Mouse (Mus musculus) MEL (cell line): ENCODE data around the gene Erbin. TPM values are rescaled to one million over a fixed set of nuclear protein-coding genes. Genes with fewer than 3 reads are reported as not detected.

Experiments used
- DNase-seq: peaks from one replicate; pipeline ENCODE4 v3.0.0; 2011; ENCODE audit warnings: low read depth, low spot score
- H3K27ac ChIP-seq: 2 replicates; pipeline ENCODE4 v1.5.1; 2012; ENCODE audit warnings: low read depth, mild to moderate bottlenecking, control low read depth, low read length, moderate library complexity; ENCODE audit not compliant: control insufficient read depth
- H3K27me3 ChIP-seq, 2 experiments: fragments of 150-350 bp in 1 of 2; sonication (generic) in 1 of 2; 2 replicates each; pipeline ENCODE4 v1.6.1; 2012; ENCODE audit warnings: low read length in 2 of 2, mild to moderate bottlenecking in 2 of 2, improper control_type of control experiment in 1 of 2, moderate library complexity in 1 of 2; ENCODE audit not compliant: insufficient read depth in 2 of 2, control insufficient read depth in 1 of 2
- H3K36me3 ChIP-seq, 2 experiments: 2 replicates each; pipeline ENCODE4 v1.6.1; 2012 to 2014; ENCODE audit warnings: low read length in 2 of 2, improper control_type of control experiment in 1 of 2, inconsistent platforms in 1 of 2, mild to moderate bottlenecking in 1 of 2; ENCODE audit not compliant: insufficient read depth in 2 of 2, control insufficient read depth in 1 of 2
- H3K4me1 ChIP-seq, 2 experiments: fragments of 150-350 bp in 1 of 2; sonication (generic) in 1 of 2; 2 replicates each; pipeline ENCODE4 v1.6.1; 2012; ENCODE audit warnings: low read length in 2 of 2, improper control_type of control experiment in 1 of 2, mild to moderate bottlenecking in 1 of 2; ENCODE audit not compliant: insufficient read depth in 2 of 2, control insufficient read depth in 1 of 2
- H3K4me3 ChIP-seq, 2 experiments: fragments of 150-350 bp in 1 of 2; sonication (generic) in 1 of 2; 2 replicates each; pipeline ENCODE4 v1.5.1; 2012; ENCODE audit warnings: low read depth in 2 of 2, low read length in 2 of 2, mild to moderate bottlenecking in 2 of 2, moderate library complexity in 2 of 2, control low read depth in 1 of 2, improper control_type of control experiment in 1 of 2; ENCODE audit not compliant: control insufficient read depth in 1 of 2, insufficient read depth in 1 of 2
- H3K79me2 ChIP-seq: 2 replicates; pipeline ENCODE4 v1.6.1; 2012; ENCODE audit warnings: mild to moderate bottlenecking, low read length, moderate library complexity; ENCODE audit not compliant: control insufficient read depth, poor library complexity, insufficient read depth
- H3K9ac ChIP-seq: 2 replicates; pipeline ENCODE4 v1.6.1; 2012; ENCODE audit warnings: low read depth, mild to moderate bottlenecking, control low read depth, low read length, moderate library complexity; ENCODE audit not compliant: control insufficient read depth, poor library complexity, severe bottlenecking
- H3K9me3 ChIP-seq: fragments of 150-350 bp; sonication (generic); replicated peaks from 2 replicates; pipeline ENCODE4 v1.6.1; 2012; ENCODE audit warnings: mild to moderate bottlenecking, low read length, improper control_type of control experiment, moderate library complexity; ENCODE audit not compliant: insufficient read depth
- BHLHE40 ChIP-seq: IDR thresholded peaks from 2 replicates; pipeline ENCODE4 v1.6.1; 2012; ENCODE audit warnings: low read depth, mild to moderate bottlenecking, inconsistent platforms, low read length, improper control_type of control experiment, borderline replicate concordance
- CHD1 ChIP-seq: IDR thresholded peaks from 2 replicates; pipeline ENCODE4 v1.6.1; 2012; ENCODE audit warnings: low read depth, mild to moderate bottlenecking, inconsistent platforms, low read length, improper control_type of control experiment
- CTCF ChIP-seq, 3 experiments: IDR thresholded peaks in 2 of 3; conservative IDR thresholded peaks in 1 of 3; 2 replicates each; pipeline ENCODE4 v1.5.1; 2011 to 2012; ENCODE audit warnings: low read length in 3 of 3, low read depth in 2 of 3, mild to moderate bottlenecking in 2 of 3, improper control_type of control experiment in 1 of 3, inconsistent platforms in 1 of 3, mixed read lengths in 1 of 3, moderate library complexity in 1 of 3; ENCODE audit not compliant: control insufficient read depth in 1 of 3, insufficient read depth in 1 of 3, poor library complexity in 1 of 3, severe bottlenecking in 1 of 3
- EP300 ChIP-seq, 2 experiments: IDR thresholded peaks; 2 replicates each; pipeline ENCODE4 v1.6.1; 2011; ENCODE audit warnings: improper control_type of control experiment in 2 of 2, low read length in 2 of 2, low read depth in 1 of 2, mild to moderate bottlenecking in 1 of 2
- ETS1 ChIP-seq: IDR thresholded peaks from 2 replicates; pipeline ENCODE4 v1.6.1; 2012; ENCODE audit warnings: low read depth, mild to moderate bottlenecking, inconsistent platforms, low read length, improper control_type of control experiment, moderate library complexity
- HCFC1 ChIP-seq: IDR thresholded peaks from 2 replicates; pipeline ENCODE4 v1.6.1; 2012; ENCODE audit warnings: low read depth, mild to moderate bottlenecking, inconsistent platforms, low read length, improper control_type of control experiment, moderate library complexity
- KAT2A ChIP-seq: conservative IDR thresholded peaks from 2 replicates; pipeline ENCODE4 v1.6.1; 2012; ENCODE audit warnings: low read depth, low read length, improper control_type of control experiment, inconsistent platforms
- MAFK ChIP-seq: IDR thresholded peaks from 2 replicates; pipeline ENCODE4 v1.6.1; 2011; ENCODE audit warnings: low read depth, mild to moderate bottlenecking, low read length, improper control_type of control experiment, borderline replicate concordance
- MEF2A ChIP-seq: IDR thresholded peaks from 2 replicates; pipeline ENCODE4 v1.6.1; 2014; ENCODE audit warnings: low read depth, mild to moderate bottlenecking, inconsistent platforms, low read length, improper control_type of control experiment; ENCODE audit not compliant: poor library complexity, insufficient replicate concordance, severe bottlenecking; ENCODE audit errors: extremely low read depth
- MYC ChIP-seq: IDR thresholded peaks from 2 replicates; pipeline ENCODE4 v1.6.1; 2011; ENCODE audit warnings: low read depth, mild to moderate bottlenecking, low read length, improper control_type of control experiment, moderate library complexity
- NRF1 ChIP-seq: IDR thresholded peaks from 2 replicates; pipeline ENCODE4 v1.6.1; 2014; ENCODE audit warnings: low read depth, mild to moderate bottlenecking, inconsistent platforms, low read length, improper control_type of control experiment, moderate library complexity; ENCODE audit not compliant: poor library complexity, insufficient read depth, severe bottlenecking
- POLR2AphosphoS5 ChIP-seq: IDR thresholded peaks from 2 replicates; pipeline ENCODE4 v1.6.1; 2012; ENCODE audit warnings: low read depth, borderline replicate concordance, mild to moderate bottlenecking, inconsistent platforms, low read length, moderate library complexity, mixed read lengths
- RCOR1 ChIP-seq: IDR thresholded peaks from 2 replicates; pipeline ENCODE4 v1.6.1; 2012; ENCODE audit warnings: low read depth, mild to moderate bottlenecking, inconsistent platforms, low read length, improper control_type of control experiment
- SIN3A ChIP-seq: IDR thresholded peaks from 2 replicates; pipeline ENCODE4 v1.6.1; 2012; ENCODE audit warnings: low read length, improper control_type of control experiment, inconsistent platforms
- SMC3 ChIP-seq: IDR thresholded peaks from 2 replicates; pipeline ENCODE4 v1.6.1; 2011; ENCODE audit warnings: low read depth, low read length, improper control_type of control experiment
- TBP ChIP-seq: IDR thresholded peaks from 2 replicates; pipeline ENCODE4 v1.8.0; 2011; ENCODE audit warnings: low read depth, low read length, improper control_type of control experiment
- UBTF ChIP-seq: IDR thresholded peaks from 2 replicates; pipeline ENCODE4 v1.6.1; 2012; ENCODE audit warnings: low read depth, mild to moderate bottlenecking, inconsistent platforms, low read length, improper control_type of control experiment, moderate library complexity, borderline replicate concordance; ENCODE audit not compliant: insufficient read depth
- USF1 ChIP-seq: IDR thresholded peaks from 2 replicates; pipeline ENCODE4 v1.6.1; 2014; ENCODE audit warnings: low read depth, mild to moderate bottlenecking, inconsistent platforms, low read length, improper control_type of control experiment, moderate library complexity
- USF2 ChIP-seq, 2 experiments: IDR thresholded peaks; 2 replicates each; pipeline ENCODE4 v1.6.1; 2011 to 2012; ENCODE audit warnings: improper control_type of control experiment in 2 of 2, low read length in 2 of 2, borderline replicate concordance in 1 of 2, inconsistent platforms in 1 of 2, low read depth in 1 of 2, mild to moderate bottlenecking in 1 of 2; ENCODE audit not compliant: insufficient read depth in 1 of 2
- ZKSCAN1 ChIP-seq: IDR thresholded peaks from 2 replicates; pipeline ENCODE4 v1.6.1; 2012; ENCODE audit warnings: low read depth, mild to moderate bottlenecking, inconsistent platforms, low read length, improper control_type of control experiment, moderate library complexity
- ZMIZ1 ChIP-seq: IDR thresholded peaks from 2 replicates; pipeline ENCODE4 v1.6.1; 2012; ENCODE audit warnings: low read depth, mild to moderate bottlenecking, inconsistent platforms, low read length, improper control_type of control experiment, moderate library complexity
- polyA plus RNA-seq, 2 experiments: library from polyadenylated mRNA; stranded (reverse) in 1 of 2; unstranded in 1 of 2; fragments of >175 nt in 1 of 2; fragments of >200 nt in 1 of 2; gene quantifications; 2 replicates each; pipeline versions ENCODE4 v1.2.1 to v1.2.4; 2012; ENCODE audit warnings: low replicate concordance in 2 of 2, low read depth in 1 of 2; ENCODE audit not compliant: insufficient read length in 2 of 2, insufficient read depth in 1 of 2, missing spikeins in 1 of 2
- total RNA-seq: library from RNA; depleted of rRNA; stranded (reverse); fragments of 300-350 nt; gene quantifications from 2 replicates; pipeline ENCODE4 v1.2.3, GENCODE M21; 2012

Erbin gene
- total and polyA plus RNA-seq, 3 experiments: 15.2 to 18.6 TPM; not detected in 1

- H3K27ac ChIP-seq: no peak overlapping the region
- peaks cover 38% of the 10 kb centered on the region for H3K79me2 ChIP-seq
- TF ChIP-seq USF2 (IDR thresholded peaks at IDR 0.05; ENCODE audit: borderline replicate concordance in 1 of 2, insufficient read depth in 1 of 2, low read depth in 1 of 2, low read length in 2 of 2): no peak
- no peak for TF ChIP-seq KAT2A
- TF ChIP-seq ZMIZ1: no peak
- no peak for TF ChIP-seq UBTF
- no peak for TF ChIP-seq CHD1
- no peak for TF ChIP-seq USF1
- no peak for TF ChIP-seq SMC3
- TF ChIP-seq ETS1: no peak
- TF ChIP-seq EP300 (IDR thresholded peaks at IDR 0.05; ENCODE audit: low read depth in 1 of 2, low read length in 2 of 2): no peak
- TF ChIP-seq MEF2A: no peak
- no peak for TF ChIP-seq BHLHE40
- TF ChIP-seq MAFK: no peak
- TF ChIP-seq HCFC1: no peak
- no peak for TF ChIP-seq SIN3A
- TF ChIP-seq POLR2AphosphoS5: no peak
- TF ChIP-seq NRF1: no peak
- TF ChIP-seq CTCF (IDR thresholded peaks at IDR 0.05 in 2 of 3, conservative IDR thresholded peaks at IDR 0.05 in 1 of 3; ENCODE audit: control insufficient read depth in 1 of 3, insufficient read depth in 1 of 3, low read depth in 2 of 3, low read length in 3 of 3, poor library complexity in 1 of 3, severe bottlenecking in 1 of 3): no peak
- no peak for TF ChIP-seq ZKSCAN1
- no peaks in the 10 kb centered on the region for H3K9me3 ChIP-seq
- no peak overlapping the region for H3K9ac ChIP-seq
- peaks cover 0 to 15% of the 10 kb centered on the region in 2 experiments; a peak in 3 of 4 replicates for H3K36me3 ChIP-seq
- H3K27me3 ChIP-seq: no peaks in the 10 kb centered on the region
- H3K4me1 ChIP-seq: peaks cover 6 to 14% of the 10 kb centered on the region in 2 experiments
- DNase-seq: no peak
- H3K4me3 ChIP-seq: no peak overlapping the region
These were observed 9.7 kb downstream of the Erbin start for GRCm38 (mm10) chr13:103910598-103910997.

- H3K79me2 ChIP-seq: peaks cover 36% of the 10 kb centered on the region
- H3K27ac ChIP-seq: no peak overlapping the region
- H3K4me3 ChIP-seq: no peak overlapping the region
- H3K27me3 ChIP-seq: no peaks in the 10 kb centered on the region
- DNase-seq: no peak
- no peak overlapping the region for H3K9ac ChIP-seq
- H3K36me3 ChIP-seq: peaks cover 0 to 15% of the 10 kb centered on the region in 2 experiments; a peak in 3 of 4 replicates
- no peaks in the 10 kb centered on the region for H3K9me3 ChIP-seq
- H3K4me1 ChIP-seq: peaks cover 6 to 14% of the 10 kb centered on the region in 2 experiments
- TF ChIP-seq MYC: no peak
- TF ChIP-seq MEF2A: no peak
- TF ChIP-seq EP300 (IDR thresholded peaks at IDR 0.05; ENCODE audit: low read depth in 1 of 2, low read length in 2 of 2): no peak
- TF ChIP-seq SIN3A: no peak
- TF ChIP-seq ZKSCAN1: no peak
- TF ChIP-seq CTCF (IDR thresholded peaks at IDR 0.05 in 2 of 3, conservative IDR thresholded peaks at IDR 0.05 in 1 of 3; ENCODE audit: control insufficient read depth in 1 of 3, insufficient read depth in 1 of 3, low read depth in 2 of 3, low read length in 3 of 3, poor library complexity in 1 of 3, severe bottlenecking in 1 of 3): no peak
- no peak for TF ChIP-seq TBP
- no peak for TF ChIP-seq RCOR1
- TF ChIP-seq USF1: no peak
These were observed 10.4 kb downstream of the Erbin start for GRCm38 (mm10) chr13:103909894-103910293.
